Mouse (Mus musculus) right cerebral cortex, adult 2 months (tissue): ENCODE measurements around the gene Orm2.
A peak's percentile ranks its signal among the peaks of the same experiment; 100 is the strongest.

Source experiments
- DNase-seq, 2 experiments: peaks; one replicate each; pipeline ENCODE4 v3.0.0; 2021 to 2022; ENCODE audit warnings: low spot score in 2 of 2

Gene Orm2

GRCm38 (mm10) chr4:63362150-63362549 is at the start of gene Orm2:
TSS of gene Orm2 (plus strand) at chr4:63362449.
- no peak for DNase-seq

GRCm38 (mm10) chr4:63314063-63314462 is 48.2 kb upstream of the Orm2 start:
- DNase-seq = no peak

GRCm38 (mm10) chr4:63316076-63316746 is 46.0 kb upstream of the Orm2 start:
- DNase-seq = peak; percentile 29 to 32

- DNase-seq = peak; percentile 69 to 75
These were observed 42.7 kb upstream of the Orm2 start for GRCm38 (mm10) chr4:63319566-63319965.

- DNase-seq = no peak
These were observed 38.9 kb upstream of the Orm2 start for GRCm38 (mm10) chr4:63323275-63323815.

- no peak for DNase-seq
These were observed 28.8 kb upstream of the Orm2 start for GRCm38 (mm10) chr4:63333403-63333802.

- DNase-seq = peak in 1 of 2 experiments; percentile 13
These were observed 23.7 kb upstream of the Orm2 start for GRCm38 (mm10) chr4:63338414-63339076.

- DNase-seq = no peak
These were observed 19.8 kb upstream of the Orm2 start for GRCm38 (mm10) chr4:63342491-63342890.

- no peak for DNase-seq
These were observed 18.6 kb upstream of the Orm2 start for GRCm38 (mm10) chr4:63343608-63344007.

- no peak for DNase-seq
These were observed 18.0 kb upstream of the Orm2 start, which contains the start of gene Orm1 for GRCm38 (mm10) chr4:63344295-63344694. TSS of gene Orm1 (plus strand) at chr4:63344560.

- no peak for DNase-seq
These were observed 17.0 kb upstream of the Orm2 start for GRCm38 (mm10) chr4:63345261-63345660.

- DNase-seq = no peak
These were observed 15.6 kb upstream of the Orm2 start for GRCm38 (mm10) chr4:63346659-63347058.

GRCm38 (mm10) chr4:63348524-63348923 is 13.7 kb upstream of the Orm2 start:
- no peak for DNase-seq

- no peak for DNase-seq
These were observed 6.2 kb upstream of the Orm2 start, which contains the start of gene Orm3 for GRCm38 (mm10) chr4:63355877-63356665. TSS of gene Orm3 (plus strand) at chr4:63356162.

- no peak for DNase-seq
These were observed 5.2 kb upstream of the Orm2 start for GRCm38 (mm10) chr4:63356981-63357570.

- no peak for DNase-seq
These were observed 2.4 kb upstream of the Orm2 start for GRCm38 (mm10) chr4:63359861-63360260.

GRCm38 (mm10) chr4:63368577-63368976 is 6.3 kb downstream of the Orm2 start:
- DNase-seq = peak; percentile 94 to 95

GRCm38 (mm10) chr4:63370897-63371296 is 8.6 kb downstream of the Orm2 start:
- no peak for DNase-seq

- peak; percentile 40 to 49 for DNase-seq
These were observed 9.6 kb downstream of the Orm2 start for GRCm38 (mm10) chr4:63371890-63372289.

GRCm38 (mm10) chr4:63373404-63373803 is 11.2 kb downstream of the Orm2 start:
- DNase-seq = no peak

GRCm38 (mm10) chr4:63374331-63374730 is 12.1 kb downstream of the Orm2 start:
- DNase-seq = no peak

- DNase-seq = no peak
These were observed 13.1 kb downstream of the Orm2 start for GRCm38 (mm10) chr4:63375367-63375766.
